Mouse (Mus musculus): Measurements from ENCODE around the gene Tmprss9. TPM values are rescaled to one million over a fixed set of nuclear protein-coding genes. Genes with fewer than 3 reads are reported as not detected.

Gene Tmprss9
- total and polyA plus RNA-seq, 3 experiments = 0.15 to 0.25 TPM; not detected in 1

- Histone ChIP-seq H3K36me3 (ENCODE audit: control insufficient read depth in 1 of 2, insufficient read depth in 2 of 2, low read length in 2 of 2) (peaks cover 0 to 11% of the 10 kb centered on the region in 2 experiments; a peak in 2 of 4 replicates), H3K9me3 (replicated peaks; ENCODE audit: insufficient read depth, low read length) (no peaks in the 10 kb centered on the region), H3K9ac (ENCODE audit: control insufficient read depth, low read depth, low read length, poor library complexity, severe bottlenecking) (peak overlapping the region; percentile 77), H3K27ac (ENCODE audit: control insufficient read depth, low read depth, low read length) (peak overlapping the region; percentile 36), H3K79me2 (ENCODE audit: control insufficient read depth, insufficient read depth, low read length, poor library complexity) (peaks cover 13% of the 10 kb centered on the region), H3K4me1 (ENCODE audit: control insufficient read depth in 1 of 2, insufficient read depth in 2 of 2, low read length in 2 of 2) (peaks cover 5 to 29% of the 10 kb centered on the region in 2 experiments), H3K27me3 (ENCODE audit: control insufficient read depth in 1 of 2, insufficient read depth in 2 of 2, low read length in 2 of 2) (no peaks in the 10 kb centered on the region), H3K4me3 (ENCODE audit: control insufficient read depth in 1 of 2, insufficient read depth in 1 of 2, low read depth in 2 of 2, low read length in 2 of 2) (peak overlapping the region; percentile 54 to 92)
- TF ChIP-seq USF2 (IDR thresholded peaks at IDR 0.05; ENCODE audit: borderline replicate concordance in 1 of 2, insufficient read depth in 1 of 2, low read depth in 1 of 2, low read length in 2 of 2) (no peak), TBP (IDR thresholded peaks at IDR 0.05; ENCODE audit: low read depth, low read length) (no peak), ZNF384 (IDR thresholded peaks at IDR 0.05; ENCODE audit: low read depth, low read length) (no peak), SIN3A (IDR thresholded peaks at IDR 0.05; ENCODE audit: low read length) (0 out of 2 replicates have a peak, but pooled peaks have one; percentile 2), CHD2 (IDR thresholded peaks at IDR 0.05; ENCODE audit: low read length) (peak; percentile 54), CHD1 (IDR thresholded peaks at IDR 0.05; ENCODE audit: low read depth, low read length) (no peak), ZMIZ1 (IDR thresholded peaks at IDR 0.05; ENCODE audit: low read depth, low read length) (0 out of 2 replicates have a peak, but pooled peaks have one; percentile 20), GABPA (IDR thresholded peaks at IDR 0.05; ENCODE audit: low read depth, low read length) (no peak), MXI1 (IDR thresholded peaks at IDR 0.05; ENCODE audit: low read depth, low read length) (peak; percentile 48; the same call in 1 of the 2 replicates), EP300 (IDR thresholded peaks at IDR 0.05; ENCODE audit: low read depth in 1 of 2, low read length in 2 of 2) (0 out of 4 replicates have a peak, but pooled peaks of 1 of the 2 experiments have one; percentile 10), NELFE (IDR thresholded peaks at IDR 0.05; ENCODE audit: low read depth, low read length) (peak; percentile 10), NRF1 (IDR thresholded peaks at IDR 0.05; ENCODE audit: insufficient read depth, low read depth, low read length, poor library complexity, severe bottlenecking) (no peak), RCOR1 (IDR thresholded peaks at IDR 0.05; ENCODE audit: low read depth, low read length) (no peak), MAZ (IDR thresholded peaks at IDR 0.05; ENCODE audit: low read depth, low read length) (peak; percentile 71), ELF1 (IDR thresholded peaks at IDR 0.05; ENCODE audit: low read depth, low read length) (no peak)
- peak; percentile 73 for DNase-seq (ENCODE audit: low read depth, low spot score)
Measured at GRCm38 (mm10) chr10:80932700-80933420, 61.2 kb downstream of the Tmprss9 start.

- H3K27me3 ChIP-seq (ENCODE audit: control insufficient read depth in 1 of 2, insufficient read depth in 2 of 2, low read length in 2 of 2) = no peaks in the 10 kb centered on the region
- peak overlapping the region; percentile 77 for H3K27ac ChIP-seq (ENCODE audit: control insufficient read depth, low read depth, low read length)
- H3K4me3 ChIP-seq (ENCODE audit: control insufficient read depth in 1 of 2, insufficient read depth in 1 of 2, low read depth in 2 of 2, low read length in 2 of 2) = peak overlapping the region; percentile 54 to 92
- no peaks in the 10 kb centered on the region for H3K9me3 ChIP-seq (replicated peaks; ENCODE audit: insufficient read depth, low read length)
- peaks cover 0 to 11% of the 10 kb centered on the region in 2 experiments; a peak in 2 of 4 replicates for H3K36me3 ChIP-seq (ENCODE audit: control insufficient read depth in 1 of 2, insufficient read depth in 2 of 2, low read length in 2 of 2)
- DNase-seq (ENCODE audit: low read depth, low spot score) = peak; percentile 95
- peaks cover 5 to 32% of the 10 kb centered on the region in 2 experiments for H3K4me1 ChIP-seq (ENCODE audit: control insufficient read depth in 1 of 2, insufficient read depth in 2 of 2, low read length in 2 of 2)
- H3K9ac ChIP-seq (ENCODE audit: control insufficient read depth, low read depth, low read length, poor library complexity, severe bottlenecking) = peak overlapping the region; percentile 77
- peaks cover 13% of the 10 kb centered on the region for H3K79me2 ChIP-seq (ENCODE audit: control insufficient read depth, insufficient read depth, low read length, poor library complexity)
- TF ChIP-seq MAZ (IDR thresholded peaks at IDR 0.05; ENCODE audit: low read depth, low read length) (peak; percentile 70; the same call in 1 of the 2 replicates), POLR2AphosphoS2 (IDR thresholded peaks at IDR 0.05; ENCODE audit: low read length) (peak; percentile 81), ELF1 (IDR thresholded peaks at IDR 0.05; ENCODE audit: low read depth, low read length) (peak; percentile 95), GATA1 (IDR thresholded peaks at IDR 0.05; ENCODE audit: low read depth, low read length) (no peak), ZC3H11A (IDR thresholded peaks at IDR 0.05; ENCODE audit: low read depth, low read length) (no peak), CHD1 (IDR thresholded peaks at IDR 0.05; ENCODE audit: low read depth, low read length) (no peak), SMC3 (IDR thresholded peaks at IDR 0.05; ENCODE audit: low read depth, low read length) (no peak), TAL1 (IDR thresholded peaks at IDR 0.05; ENCODE audit: low read length) (no peak), NRF1 (IDR thresholded peaks at IDR 0.05; ENCODE audit: insufficient read depth, low read depth, low read length, poor library complexity, severe bottlenecking) (peak; percentile 85), JUND (IDR thresholded peaks at IDR 0.05; ENCODE audit: low read depth, low read length) (no peak), ZKSCAN1 (IDR thresholded peaks at IDR 0.05; ENCODE audit: low read depth, low read length) (no peak), HCFC1 (IDR thresholded peaks at IDR 0.05; ENCODE audit: low read depth, low read length) (peak; percentile 65), CTCF (IDR thresholded peaks at IDR 0.05 in 2 of 3, conservative IDR thresholded peaks at IDR 0.05 in 1 of 3; ENCODE audit: control insufficient read depth in 1 of 3, insufficient read depth in 1 of 3, low read depth in 2 of 3, low read length in 3 of 3, poor library complexity in 1 of 3, severe bottlenecking in 1 of 3) (no peak), POLR2AphosphoS5 (IDR thresholded peaks at IDR 0.05; ENCODE audit: borderline replicate concordance, low read depth, low read length) (0 out of 2 replicates have a peak, but pooled peaks have one; percentile 60), MYB (IDR thresholded peaks at IDR 0.05; ENCODE audit: low read depth, low read length) (no peak), GABPA (IDR thresholded peaks at IDR 0.05; ENCODE audit: low read depth, low read length) (no peak), BHLHE40 (IDR thresholded peaks at IDR 0.05; ENCODE audit: borderline replicate concordance, low read depth, low read length) (peak; percentile 79; the same call in 1 of the 2 replicates), ZNF384 (IDR thresholded peaks at IDR 0.05; ENCODE audit: low read depth, low read length) (no peak), MAFK (IDR thresholded peaks at IDR 0.05; ENCODE audit: borderline replicate concordance, low read depth, low read length) (no peak; the same call in 1 of the 2 replicates)
Measured at GRCm38 (mm10) chr10:80933421-80933979, 61.9 kb downstream of the Tmprss9 start.
